Mouse (Mus musculus): ENCODE results near the gene Bicc1. TPM values are rescaled to one million over a fixed set of nuclear protein-coding genes. Genes with fewer than 3 reads are reported as not detected.

Bicc1 gene
- total and polyA plus RNA-seq, 3 experiments = not detected

DNA sequence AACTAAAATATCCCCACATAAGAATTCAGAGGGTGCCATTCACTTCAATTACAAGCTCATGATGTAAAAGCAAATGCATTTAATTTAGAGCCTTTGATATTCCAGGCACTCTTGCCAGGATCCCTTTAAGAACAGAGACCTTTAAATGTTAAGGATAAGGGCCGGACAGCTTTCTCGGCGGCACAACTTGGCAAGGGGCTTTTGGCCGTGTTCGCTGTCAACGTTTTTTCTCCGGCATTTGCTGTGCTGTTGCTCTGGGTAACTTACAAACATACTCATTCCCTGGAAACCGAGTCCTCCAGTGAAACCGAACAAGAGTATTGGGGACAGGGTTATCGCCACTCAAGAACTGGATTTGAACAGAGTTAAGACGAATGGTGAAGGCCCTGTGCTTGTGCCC lies 188.3 kb downstream of the Bicc1 start:
- Histone ChIP-seq H3K79me2 (ENCODE audit: control insufficient read depth, insufficient read depth, low read length, poor library complexity) (no peaks in the 10 kb centered on the region), H3K4me1 (ENCODE audit: control insufficient read depth in 1 of 2, insufficient read depth in 2 of 2, low read length in 2 of 2) (no peaks in the 10 kb centered on the region), H3K9ac (ENCODE audit: control insufficient read depth, low read depth, low read length, poor library complexity, severe bottlenecking) (no peak overlapping the region), H3K4me3 (ENCODE audit: control insufficient read depth in 1 of 2, insufficient read depth in 1 of 2, low read depth in 2 of 2, low read length in 2 of 2) (no peak overlapping the region), H3K27ac (ENCODE audit: control insufficient read depth, low read depth, low read length) (no peak overlapping the region), H3K27me3 (ENCODE audit: control insufficient read depth in 1 of 2, insufficient read depth in 2 of 2, low read length in 2 of 2) (no peaks in the 10 kb centered on the region), H3K36me3 (ENCODE audit: control insufficient read depth in 1 of 2, insufficient read depth in 2 of 2, low read length in 2 of 2) (no peaks in the 10 kb centered on the region), H3K9me3 (replicated peaks; ENCODE audit: insufficient read depth, low read length) (no peaks in the 10 kb centered on the region)
- TF ChIP-seq POLR2AphosphoS5 (IDR thresholded peaks at IDR 0.05; ENCODE audit: borderline replicate concordance, low read depth, low read length) (no peak), MEF2A (IDR thresholded peaks at IDR 0.05; ENCODE audit: extremely low read depth, insufficient replicate concordance, low read depth, low read length, poor library complexity, severe bottlenecking) (no peak), POLR2AphosphoS2 (IDR thresholded peaks at IDR 0.05; ENCODE audit: low read length) (no peak), JUND (IDR thresholded peaks at IDR 0.05; ENCODE audit: low read depth, low read length) (no peak), ELF1 (IDR thresholded peaks at IDR 0.05; ENCODE audit: low read depth, low read length) (no peak), KAT2A (conservative IDR thresholded peaks at IDR 0.05; ENCODE audit: low read depth, low read length) (no peak), RAD21 (IDR thresholded peaks at IDR 0.05; ENCODE audit: low read depth, low read length) (no peak), ZMIZ1 (IDR thresholded peaks at IDR 0.05; ENCODE audit: low read depth, low read length) (no peak), BHLHE40 (IDR thresholded peaks at IDR 0.05; ENCODE audit: borderline replicate concordance, low read depth, low read length) (no peak), ETS1 (IDR thresholded peaks at IDR 0.05; ENCODE audit: low read depth, low read length) (no peak), USF1 (IDR thresholded peaks at IDR 0.05; ENCODE audit: low read depth, low read length) (no peak)
- no peak for DNase-seq (ENCODE audit: low read depth, low spot score)

GRCm38 (mm10) chr10:70968848-70969683 lies 190.4 kb downstream of the Bicc1 start:
- Histone ChIP-seq H3K36me3 (ENCODE audit: control insufficient read depth in 1 of 2, insufficient read depth in 2 of 2, low read length in 2 of 2) (no peaks in the 10 kb centered on the region), H3K9ac (ENCODE audit: control insufficient read depth, low read depth, low read length, poor library complexity, severe bottlenecking) (no peak overlapping the region), H3K79me2 (ENCODE audit: control insufficient read depth, insufficient read depth, low read length, poor library complexity) (no peaks in the 10 kb centered on the region), H3K9me3 (replicated peaks; ENCODE audit: insufficient read depth, low read length) (no peaks in the 10 kb centered on the region), H3K4me3 (ENCODE audit: control insufficient read depth in 1 of 2, insufficient read depth in 1 of 2, low read depth in 2 of 2, low read length in 2 of 2) (no peak overlapping the region), H3K27ac (ENCODE audit: control insufficient read depth, low read depth, low read length) (no peak overlapping the region), H3K27me3 (ENCODE audit: control insufficient read depth in 1 of 2, insufficient read depth in 2 of 2, low read length in 2 of 2) (no peaks in the 10 kb centered on the region), H3K4me1 (ENCODE audit: control insufficient read depth in 1 of 2, insufficient read depth in 2 of 2, low read length in 2 of 2) (no peaks in the 10 kb centered on the region)
- TF ChIP-seq BHLHE40 (IDR thresholded peaks at IDR 0.05; ENCODE audit: borderline replicate concordance, low read depth, low read length) (no peak), SIN3A (IDR thresholded peaks at IDR 0.05; ENCODE audit: low read length) (no peak), USF1 (IDR thresholded peaks at IDR 0.05; ENCODE audit: low read depth, low read length) (no peak), POLR2AphosphoS2 (IDR thresholded peaks at IDR 0.05; ENCODE audit: low read length) (no peak), UBTF (IDR thresholded peaks at IDR 0.05; ENCODE audit: borderline replicate concordance, insufficient read depth, low read depth, low read length) (no peak)
- DNase-seq (ENCODE audit: low read depth, low spot score) = no peak

Measured in MEL (cell line).